Mouse (Mus musculus) central nervous system, embryonic 11.5 days (tissue): ENCODE measurements around the gene Samd8. TPM values are rescaled to one million over a fixed set of nuclear protein-coding genes. Genes with fewer than 3 reads are reported as not detected.

Experiments
- polyA plus RNA-seq: library from polyadenylated mRNA; depleted of rRNA; stranded (reverse); fragments of >200 nt; gene quantifications from 2 replicates; pipeline ENCODE4 v1.2.3, GENCODE M21; 2012; rRNA removed

The Samd8 gene
- 12.3 and 16.8 TPM in 2 replicates for polyA plus RNA-seq

DNA sequence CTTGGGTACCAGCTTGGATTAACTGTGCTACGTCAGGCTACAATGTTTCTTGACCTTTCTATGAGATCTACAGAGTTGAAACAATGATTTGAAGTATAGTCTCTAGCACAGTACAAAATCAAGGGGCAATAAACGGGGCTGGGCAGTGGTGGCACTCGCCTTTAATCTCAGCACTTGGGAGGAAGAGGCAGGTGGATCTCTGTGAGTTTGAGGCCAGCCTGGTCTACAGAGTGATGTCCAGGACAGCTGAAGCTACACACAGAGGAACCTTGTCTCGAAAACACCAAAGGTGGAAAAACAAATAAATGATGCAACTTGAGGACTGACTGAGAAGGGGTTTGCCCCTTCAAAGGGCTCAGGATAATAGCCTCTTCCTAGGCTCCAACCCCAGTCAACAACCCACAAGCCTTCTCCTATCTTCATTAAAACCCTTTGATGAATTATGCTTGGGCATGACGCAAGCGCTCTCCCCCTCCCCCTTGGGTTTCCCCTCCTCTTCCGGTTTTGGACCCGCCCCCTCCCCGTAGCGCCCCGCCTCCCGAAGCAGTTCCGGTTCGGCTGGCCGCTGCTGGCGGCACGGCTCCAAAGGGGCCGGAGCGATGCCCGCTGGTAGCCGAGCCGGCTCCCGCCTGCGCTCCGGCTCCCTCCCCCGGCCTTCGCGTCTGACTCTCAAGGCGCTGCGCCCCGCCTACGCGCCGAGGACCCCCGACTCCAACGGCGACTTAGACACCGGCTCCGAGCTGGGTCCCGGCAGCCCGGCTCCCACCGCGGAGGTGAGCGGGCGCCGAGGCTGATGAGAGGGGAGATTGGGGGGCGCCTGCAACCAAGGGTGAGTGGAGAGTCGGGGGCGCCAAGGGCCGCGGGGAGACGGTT, at the start of gene Samd8:
Samd8 (plus strand) TSS at position 524 of the 873 bp plus-strand sequence.

DNA sequence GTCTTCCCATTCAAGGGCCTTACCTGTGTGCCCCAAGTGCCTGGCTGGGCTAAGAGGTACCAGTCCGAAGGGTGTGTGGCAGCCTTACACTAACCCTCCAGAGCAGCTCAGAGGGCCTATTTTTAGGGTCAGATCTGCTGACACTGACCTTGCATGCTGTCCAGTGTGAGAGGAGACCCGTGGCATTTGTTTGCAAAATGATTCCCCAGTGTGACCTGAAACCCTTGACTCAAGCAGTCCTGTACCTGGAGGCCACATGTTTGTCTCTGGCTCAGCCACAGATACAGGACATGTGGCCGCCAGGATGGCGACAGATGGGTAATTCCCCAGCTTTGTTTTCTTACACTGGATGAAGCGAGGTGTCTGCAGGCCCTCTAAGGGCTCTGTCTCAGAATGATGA, 35.8 kb upstream of the Samd8 start, which contains the start of gene Dupd1:
Dupd1 (minus strand) TSS at position 91 of the 400 bp plus-strand sequence.

DNA sequence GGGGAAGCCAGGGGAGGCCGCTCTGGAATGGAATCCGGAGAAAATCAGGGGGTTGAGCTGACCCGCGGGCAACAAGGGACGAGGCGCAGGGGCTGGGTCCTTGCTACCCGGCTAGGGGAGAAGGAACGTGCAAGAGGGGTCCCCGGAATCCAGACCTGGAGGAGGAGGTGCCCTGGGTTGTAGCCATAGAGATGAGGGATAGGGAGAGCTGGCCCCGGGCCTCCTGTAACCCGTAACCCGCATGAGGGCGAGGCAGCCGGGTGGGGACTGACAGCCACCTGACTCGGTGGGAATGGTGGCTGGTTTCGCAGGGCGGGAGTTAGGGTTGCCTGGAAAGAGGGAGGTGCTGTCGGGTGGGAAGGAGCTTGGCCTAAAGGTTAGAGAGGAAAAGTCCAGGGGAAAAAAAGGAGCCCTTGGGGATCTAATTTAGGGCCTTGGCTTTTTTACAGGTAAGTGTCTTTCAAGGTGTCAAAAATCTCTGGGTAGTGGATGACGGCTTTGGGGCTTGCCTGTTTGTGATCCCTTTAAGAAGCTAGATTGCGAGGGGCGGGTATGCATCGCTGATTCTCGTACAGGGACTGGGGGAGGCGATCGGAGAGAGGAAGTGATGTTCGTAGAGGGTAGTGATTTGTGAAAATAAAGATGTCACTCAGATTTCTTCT, 681 bp downstream of the Samd8 start, which contains the start of gene Dusp13:
Dusp13 (minus strand) TSS at position 301 of the 662 bp plus-strand sequence.

DNA sequence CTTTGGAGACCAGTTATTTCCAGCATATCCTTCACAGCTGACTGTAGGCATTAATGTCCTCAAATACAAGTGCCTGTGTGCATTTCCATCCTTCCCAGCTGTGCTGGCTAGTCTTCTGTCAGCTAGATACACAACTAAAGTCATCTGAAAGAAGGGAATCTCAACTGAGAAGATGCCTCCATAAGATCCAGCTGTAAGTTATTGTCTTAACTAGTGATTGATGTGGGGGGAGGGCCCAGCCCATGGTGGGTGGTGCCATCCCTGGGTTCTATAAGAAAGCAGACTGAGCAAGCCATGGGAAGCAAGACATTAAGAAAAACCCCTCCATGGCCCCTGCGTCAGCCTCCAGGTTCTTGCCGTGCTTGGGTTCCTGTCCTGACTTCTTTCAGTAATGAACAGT, 74.6 kb downstream of the Samd8 start, which contains the start of gene Vdac2:
Vdac2 (plus strand) TSS at position 301 of the 400 bp plus-strand sequence.

Other genes with a start within 250 kb of the Samd8 start
- gene Dupd1, start 36.0 kb upstream of the Samd8 start, polyA plus RNA-seq = 0.07 and 0.19 TPM in 2 replicates
- gene Dusp13, start 650 bp downstream of the Samd8 start, polyA plus RNA-seq = not detected in 2 replicates
- gene Vdac2, start 74.7 kb downstream of the Samd8 start, polyA plus RNA-seq = 186 and 189 TPM in 2 replicates
- 13.0 and 15.8 TPM in 2 replicates for gene Comtd1, start 98.4 kb downstream of the Samd8 start, polyA plus RNA-seq
- gene Zfp503, start 239.1 kb downstream of the Samd8 start, polyA plus RNA-seq = 16.5 and 32.2 TPM in 2 replicates